Mouse (Mus musculus) ZHBTc4 (cell line): ENCODE measurements around the gene Plekhn1.

ENCODE experiments used
- DNase-seq: peaks from one replicate; pipeline ENCODE4 v3.0.0-alpha.2; 2011; ENCODE audit warnings: low read depth, low spot score

Plekhn1 gene

GRCm38 (mm10) chr4:156213134-156213533, 21.5 kb downstream of the Plekhn1 start:
- DNase-seq, result no peak

- no peak for DNase-seq
Measured at GRCm38 (mm10) chr4:156209963-156210635, 24.6 kb downstream of the Plekhn1 start.

- no peak for DNase-seq
Measured at GRCm38 (mm10) chr4:156208872-156209271, 25.8 kb downstream of the Plekhn1 start.

GRCm38 (mm10) chr4:156203413-156204131, 31.1 kb downstream of the Plekhn1 start:
- DNase-seq, result peak; percentile 70

- DNase-seq, result peak; percentile 79
Measured at GRCm38 (mm10) chr4:156203001-156203412, 31.6 kb downstream of the Plekhn1 start, which contains the start of gene AW011738. Gene AW011738, plus strand, starts transcription at chr4:156203304.

- no peak for DNase-seq
Measured at GRCm38 (mm10) chr4:156202462-156202893, 32.2 kb downstream of the Plekhn1 start.

DNA sequence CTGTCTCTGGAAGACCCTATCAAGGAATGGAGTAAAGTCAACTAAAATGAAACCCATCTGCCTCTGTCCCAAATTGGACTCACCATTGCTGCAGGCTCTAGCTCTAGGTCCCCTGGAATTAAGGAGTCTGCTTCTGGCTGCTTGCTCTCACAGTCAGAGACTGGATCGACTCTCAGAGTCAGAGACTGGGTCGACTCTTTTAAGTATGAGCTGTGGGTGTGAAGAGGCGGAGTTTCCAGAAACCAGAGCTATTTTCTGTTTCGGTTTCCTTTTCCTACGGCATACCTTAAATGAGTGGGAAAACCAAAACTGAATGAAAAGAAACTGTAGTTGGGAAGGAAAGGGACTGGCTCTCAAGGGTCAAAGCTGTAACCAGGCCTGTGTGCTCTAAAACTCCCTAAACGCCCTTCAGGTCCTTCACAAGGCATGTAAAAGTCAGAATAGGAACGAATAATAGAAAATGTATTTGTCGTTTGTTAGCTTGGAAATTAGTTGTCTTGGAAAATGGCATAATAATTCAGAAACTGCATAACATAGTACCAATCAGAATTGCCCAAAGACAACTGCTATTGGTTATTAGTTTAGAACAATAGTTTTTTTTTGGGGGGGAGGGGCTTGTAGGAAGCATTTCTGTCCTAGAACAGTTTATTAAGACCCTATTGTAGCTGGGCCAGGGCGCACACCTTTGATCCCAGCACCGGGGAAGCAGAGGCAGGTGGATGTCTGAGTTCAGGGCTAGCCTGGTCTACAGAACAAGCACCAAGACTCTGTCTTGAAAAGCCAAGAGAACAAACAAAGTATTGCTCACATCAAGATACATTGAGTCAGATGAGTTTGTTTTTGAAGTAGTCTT, 33.8 kb downstream of the Plekhn1 start, which contains the start of gene Isg15:
Isg15 (minus strand) TSS at position 196 of the 853 bp plus-strand sequence.
- DNase-seq, result no peak

GRCm38 (mm10) chr4:156197829-156198205, 36.8 kb downstream of the Plekhn1 start:
- DNase-seq, result peak; percentile 93

DNA sequence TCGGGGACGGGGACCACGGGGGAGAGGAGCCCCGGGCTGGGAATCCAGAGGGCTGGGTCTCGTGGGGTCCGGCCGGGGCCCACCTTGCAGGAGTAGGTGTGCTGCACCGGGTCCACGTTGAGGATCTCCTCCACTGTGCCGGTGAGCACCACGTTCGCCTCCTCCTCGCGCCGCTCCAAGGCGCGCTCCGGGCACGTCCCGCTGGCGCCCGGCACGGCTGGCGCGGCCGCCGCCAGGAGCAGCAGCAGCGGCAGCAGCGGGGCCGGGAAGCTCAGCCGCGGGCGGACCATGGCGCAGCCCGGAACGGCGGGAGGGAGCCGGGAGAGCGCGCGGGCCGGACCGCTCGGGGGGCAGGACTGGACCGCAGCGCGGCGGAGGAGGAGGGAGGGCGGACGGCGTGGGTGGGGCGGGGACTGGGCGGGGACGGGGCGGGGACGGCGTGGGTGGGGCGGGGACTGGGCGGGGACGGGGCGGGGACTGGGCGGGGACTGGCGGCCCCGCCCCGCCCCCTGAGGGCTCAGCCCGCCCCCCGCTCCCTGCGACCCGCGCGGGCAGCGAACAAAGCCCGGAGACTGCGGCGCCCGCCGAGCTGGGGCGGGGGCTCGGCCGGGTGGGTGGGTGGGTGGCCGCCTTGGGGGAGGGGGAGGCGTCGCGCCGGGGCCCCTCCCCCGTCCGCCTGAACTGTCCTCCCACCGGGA, 37.4 kb downstream of the Plekhn1 start, which contains the start of gene Agrn:
Agrn (minus strand) TSS at position 358 of the 698 bp plus-strand sequence.
- DNase-seq, result no peak

DNA sequence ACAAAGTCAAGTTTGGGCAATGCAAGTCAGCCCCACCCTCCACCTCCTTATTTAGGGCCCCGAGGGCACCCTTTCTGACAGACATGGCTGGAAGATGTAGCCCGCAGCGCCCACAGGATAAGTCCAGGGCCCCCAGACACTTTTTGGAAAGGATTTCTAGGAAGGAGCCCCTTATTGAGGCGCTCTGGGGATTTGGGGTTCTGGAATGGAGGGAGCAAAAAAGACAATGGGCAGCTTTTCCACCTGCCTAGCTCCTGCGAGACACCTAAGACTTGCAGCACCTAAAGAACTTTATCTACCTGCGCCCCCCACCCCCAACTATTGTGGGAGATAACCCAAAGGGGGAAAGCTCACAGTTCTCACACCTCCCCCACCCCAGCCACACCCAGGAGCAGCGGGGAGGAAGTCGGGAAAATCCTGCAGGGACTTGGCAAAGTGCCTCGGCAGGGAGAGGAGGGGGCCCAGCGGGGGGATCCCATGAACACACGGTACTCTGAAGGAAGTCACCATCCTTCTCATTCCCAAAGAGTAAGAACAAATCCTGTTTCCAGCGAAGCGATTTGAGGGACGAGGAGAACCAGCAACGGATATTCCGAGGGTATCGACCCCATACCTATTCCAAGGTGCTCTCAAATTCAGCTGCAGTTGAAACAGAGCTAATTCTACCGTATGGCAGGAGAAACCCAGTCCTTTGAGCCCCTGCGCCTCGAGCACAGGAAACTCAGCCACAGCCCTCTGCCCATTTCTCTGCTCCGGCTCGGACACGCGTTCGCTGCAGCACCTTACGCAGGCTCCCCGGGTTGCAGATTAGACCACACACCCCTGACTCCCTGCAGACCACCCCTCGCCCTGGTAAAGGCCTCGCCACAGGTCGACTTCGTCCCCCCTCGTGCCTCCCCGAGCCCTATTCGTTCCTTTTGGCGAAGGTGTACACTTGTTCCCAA, 38.5 kb downstream of the Plekhn1 start:
- no peak for DNase-seq

GRCm38 (mm10) chr4:156194346-156194745, 40.3 kb downstream of the Plekhn1 start:
- peak; percentile 54 for DNase-seq

GRCm38 (mm10) chr4:156193906-156194305, 40.8 kb downstream of the Plekhn1 start:
- no peak for DNase-seq

GRCm38 (mm10) chr4:156193200-156193590, 41.5 kb downstream of the Plekhn1 start:
- DNase-seq, result peak; percentile 94

DNA sequence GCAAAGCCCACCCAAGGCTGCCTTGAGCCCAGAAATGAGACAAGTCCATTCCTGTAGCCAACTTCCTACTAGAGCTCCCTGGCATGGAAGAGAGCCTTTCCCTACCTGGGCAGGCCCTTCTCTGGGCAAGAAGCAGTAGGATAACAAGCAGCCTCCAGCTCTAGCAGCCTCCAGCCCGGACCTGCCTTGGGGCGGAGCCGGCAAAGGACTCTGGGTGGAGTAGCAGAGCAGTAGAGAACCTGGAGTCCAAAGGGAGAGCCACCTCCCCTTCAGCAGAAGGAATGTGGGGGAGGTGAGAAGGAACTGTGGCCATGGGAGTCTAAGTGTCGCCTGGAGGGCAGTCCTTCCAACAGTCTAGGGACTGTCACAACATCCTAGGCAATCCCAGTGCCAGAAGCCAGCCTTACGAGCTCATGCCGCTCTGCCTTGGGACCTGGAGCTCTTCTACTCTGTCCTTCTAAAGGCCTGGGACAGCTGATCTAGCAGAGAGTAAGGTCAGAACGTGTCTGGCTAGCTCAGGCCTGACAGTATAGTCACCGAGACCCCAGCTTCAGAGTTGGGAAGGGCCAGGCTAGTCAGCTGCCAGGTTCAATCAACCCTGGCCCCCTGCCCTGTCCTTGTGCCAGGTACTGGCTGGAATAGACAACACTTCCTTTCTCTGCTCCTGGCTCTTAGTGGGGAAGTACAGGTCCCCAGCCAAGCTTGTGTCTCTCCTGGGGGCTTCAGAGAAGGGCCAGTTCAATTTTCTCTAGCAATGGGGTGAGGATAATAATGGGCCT, 42.0 kb downstream of the Plekhn1 start:
- DNase-seq, result peak; percentile 90

DNA sequence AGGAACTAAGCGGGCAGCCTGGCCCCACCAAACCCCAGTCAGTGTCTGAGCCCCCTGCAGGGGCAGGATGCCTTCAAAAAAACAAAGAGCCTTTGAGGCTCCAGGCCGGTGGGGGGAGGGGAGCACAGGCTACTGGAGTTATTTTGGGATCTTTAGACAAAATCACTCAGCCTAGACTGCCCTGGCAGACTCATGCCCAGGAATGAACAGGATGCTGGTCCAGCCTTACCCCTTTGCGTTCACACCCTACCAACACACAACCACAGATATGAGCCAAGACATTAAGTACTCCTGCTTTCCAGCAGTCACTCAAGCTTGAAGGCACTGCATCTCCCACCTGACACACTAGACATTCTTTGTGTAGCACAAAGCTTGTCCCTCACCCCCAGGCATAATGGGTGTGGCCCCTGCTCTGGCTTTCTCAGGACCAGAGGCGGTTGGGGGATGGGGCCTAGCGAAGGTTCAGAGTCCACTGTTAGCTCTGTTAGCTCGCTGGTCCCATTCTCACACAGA, 45.8 kb downstream of the Plekhn1 start:
- peak; percentile 98 for DNase-seq

GRCm38 (mm10) chr4:156188162-156188810, 46.4 kb downstream of the Plekhn1 start:
- DNase-seq, result no peak

GRCm38 (mm10) chr4:156185950-156186850, 48.5 kb downstream of the Plekhn1 start:
- no peak for DNase-seq
